Mouse (Mus musculus) heart, embryonic 14.5 days (tissue): ENCODE measurements around the gene Ankrd13c. TPM values are rescaled to one million over a fixed set of nuclear protein-coding genes. Genes with fewer than 3 reads are reported as not detected.

Source experiments
- ATAC-seq: fragments of 200-750 bp; cut with Nextera tagmentation; 2 replicates; pipeline ENCODE4 v1.8.0; 2017; ENCODE audit warnings: low read depth, moderate TSS enrichment; ENCODE audit not compliant: insufficient number of reproducible peaks, insufficient read depth, low FRiP score
- H3K27ac ChIP-seq, 2 experiments: fragments of 200-500 bp in 1 of 2; fragments of 300-500 bp in 1 of 2; sonication (generic) in 1 of 2; replicated peaks in 1 of 2; 2 replicates each; pipeline ENCODE4 v1.5.1; 2012 to 2014; ENCODE audit warnings: low read depth in 2 of 2, low read length in 2 of 2, control low read depth in 1 of 2, mild to moderate bottlenecking in 1 of 2, mixed read lengths in 1 of 2; ENCODE audit not compliant: control insufficient read depth in 1 of 2, insufficient read depth in 1 of 2
- H3K27me3 ChIP-seq: fragments of 300-500 bp; sonication (generic); 2 replicates; pipeline ENCODE4 v1.6.1; 2014; ENCODE audit warnings: mild to moderate bottlenecking, low read length, control low read depth; ENCODE audit not compliant: control insufficient read depth, insufficient read depth
- H3K36me3 ChIP-seq: fragments of 300-500 bp; sonication (generic); 2 replicates; pipeline ENCODE4 v1.6.1; 2014; ENCODE audit warnings: mild to moderate bottlenecking, control low read depth, low read length, mixed read lengths; ENCODE audit not compliant: control insufficient read depth, insufficient read depth
- H3K4me1 ChIP-seq, 2 experiments: fragments of 200-500 bp in 1 of 2; fragments of 300-500 bp in 1 of 2; sonication (generic) in 1 of 2; 2 replicates each; pipeline ENCODE4 v1.6.1; 2012 to 2014; ENCODE audit warnings: low read length in 2 of 2, control low read depth in 1 of 2, mixed read lengths in 1 of 2; ENCODE audit not compliant: control insufficient read depth in 2 of 2, insufficient read depth in 2 of 2
- H3K4me2 ChIP-seq: fragments of 300-500 bp; sonication (generic); 2 replicates; pipeline ENCODE4 v1.6.1; 2014; ENCODE audit warnings: mild to moderate bottlenecking, low read length
- H3K4me3 ChIP-seq, 2 experiments: fragments of 200-500 bp in 1 of 2; fragments of 300-500 bp in 1 of 2; sonication (generic) in 1 of 2; 2 replicates each; pipeline ENCODE4 v1.5.1; 2012 to 2014; ENCODE audit warnings: low read length in 2 of 2, mild to moderate bottlenecking in 2 of 2, control low read depth in 1 of 2, low read depth in 1 of 2, moderate library complexity in 1 of 2; ENCODE audit not compliant: control insufficient read depth in 1 of 2, insufficient read depth in 1 of 2
- H3K9ac ChIP-seq: fragments of 300-500 bp; sonication (generic); 2 replicates; pipeline ENCODE4 v1.6.1; 2014; ENCODE audit warnings: mild to moderate bottlenecking, low read length
- H3K9me3 ChIP-seq: fragments of 300-500 bp; sonication (generic); 2 replicates; pipeline ENCODE4 v1.6.1; 2016; ENCODE audit warnings: low read length, control low read depth; ENCODE audit not compliant: control insufficient read depth
- WGBS: fragments of 180-500 bp; shearing (Covaris S2); extraction: QIAGEN DNeasy Blood & Tissue Kit; methylation state at CpG from one replicate; pipeline ENCODE4 v1.1.7; 2014; 5-methylcytosine and 5-hydroxymethylcytosine counted together
- polyA plus RNA-seq: library from polyadenylated mRNA; unstranded; fragments of >200 nt; fragmentation: Nextera tagmentation; extraction: Ambion mirVana; gene quantifications from 2 replicates; pipeline ENCODE4 v1.2.1, GENCODE M21; 2014

Gene Ankrd13c
- polyA plus RNA-seq, 1 experiment from 2014 or later: 29.0 TPM

DNA sequence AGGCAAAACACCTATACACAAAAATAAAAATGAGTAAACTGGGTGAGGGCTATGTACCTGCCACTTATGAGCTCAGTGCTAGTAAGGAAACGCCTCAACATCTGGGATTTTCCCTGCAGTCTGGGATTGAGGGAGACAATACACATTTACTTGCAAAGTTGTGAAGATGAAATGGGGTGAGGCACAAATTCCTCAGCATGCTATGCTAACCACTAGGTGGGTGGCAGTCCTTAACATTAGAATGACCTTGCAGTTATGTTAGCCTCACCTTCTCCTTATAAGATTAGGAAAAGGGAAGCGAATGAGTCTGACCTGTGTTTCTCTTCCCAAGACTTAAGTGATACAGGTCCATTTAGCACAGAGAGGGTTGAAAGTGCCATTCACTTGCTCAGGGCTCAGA is 25.7 kb upstream of the Ankrd13c start:
- ATAC-seq: no peak
- no peaks in the 10 kb centered on the region for H3K27me3 ChIP-seq
- WGBS: 77% methylated on average over 2 of the region's 2 CpGs

DNA sequence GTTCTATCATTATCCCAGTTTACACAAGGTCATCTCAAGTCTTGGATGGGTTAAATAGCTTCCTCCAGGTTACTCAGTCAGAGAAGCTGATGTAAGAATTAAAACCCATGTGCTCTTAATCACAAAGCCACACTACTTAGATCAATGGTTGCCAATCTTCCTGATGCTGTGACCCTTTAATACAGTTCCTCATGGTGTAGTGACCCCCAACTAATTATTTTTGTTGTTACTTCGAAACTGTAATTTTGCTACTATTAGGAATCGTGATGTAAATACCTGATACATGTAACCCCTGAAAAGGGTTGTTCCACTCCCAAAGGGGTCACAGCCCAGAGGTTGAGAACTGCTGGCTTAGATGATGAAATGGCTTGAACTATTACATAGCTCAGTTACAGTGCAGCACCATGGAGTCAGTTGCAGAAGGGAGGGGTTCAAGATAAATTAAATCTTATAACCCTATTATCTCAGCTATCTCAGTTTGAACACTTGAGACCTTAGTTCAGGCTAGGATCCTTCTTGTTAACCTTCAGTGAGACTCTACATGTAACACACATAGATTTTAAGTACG is 23.7 kb upstream of the Ankrd13c start:
- 86% methylated on average over 3 of the region's 3 CpGs for WGBS
- peaks cover 3 to 4% of the 10 kb centered on the region in 2 experiments; a peak in 3 of 4 replicates for H3K4me1 ChIP-seq
- no peak overlapping the region for H3K27ac ChIP-seq
- no peaks in the 10 kb centered on the region for H3K36me3 ChIP-seq
- H3K9me3 ChIP-seq: no peaks in the 10 kb centered on the region
- H3K4me3 ChIP-seq: no peak overlapping the region
- H3K27me3 ChIP-seq: no peaks in the 10 kb centered on the region
- no peak for ATAC-seq
- H3K9ac ChIP-seq: no peak overlapping the region
- no peak overlapping the region for H3K4me2 ChIP-seq

More for the DNA sequence above, 25.7 kb upstream of the Ankrd13c start:
- H3K9me3 ChIP-seq: no peaks in the 10 kb centered on the region
- no peaks in the 10 kb centered on the region for H3K36me3 ChIP-seq
- H3K4me2 ChIP-seq: no peak overlapping the region
- no peak overlapping the region for H3K27ac ChIP-seq
- H3K9ac ChIP-seq: no peak overlapping the region
- no peak overlapping the region for H3K4me3 ChIP-seq
- H3K4me1 ChIP-seq: peaks cover 3 to 4% of the 10 kb centered on the region in 2 experiments; a peak in 3 of 4 replicates

DNA sequence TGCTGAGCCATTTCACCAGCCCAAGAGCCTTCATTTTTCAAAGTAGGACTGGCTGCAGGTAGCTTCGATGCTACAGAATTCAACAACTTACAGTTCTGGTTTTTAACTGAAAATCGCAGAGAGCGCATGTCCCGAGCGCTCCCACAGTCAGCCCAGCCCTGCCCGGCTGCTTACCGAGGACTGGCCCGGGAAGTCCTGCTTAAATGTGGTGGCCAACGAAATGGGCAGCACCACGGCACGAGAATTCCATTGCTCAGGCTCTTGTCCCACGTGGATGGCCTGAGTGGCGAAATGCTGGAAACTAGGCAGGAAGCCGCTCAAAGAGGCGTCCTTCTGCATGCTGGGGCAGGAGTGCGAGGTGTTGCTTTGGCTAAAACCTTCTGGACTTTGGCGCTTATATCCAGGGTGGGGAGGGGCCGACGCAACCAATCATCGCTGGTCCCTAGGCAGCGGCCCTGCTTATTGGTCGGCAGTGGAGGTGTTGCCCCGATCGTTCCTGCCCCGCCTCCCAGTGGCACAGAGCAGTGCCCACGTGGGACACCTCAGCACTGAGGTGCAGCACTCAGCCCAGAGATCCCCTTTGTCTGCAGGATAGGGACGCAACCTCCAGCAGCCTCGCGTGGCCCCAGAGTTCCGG is 22.2 kb upstream of the Ankrd13c start, which contains the start of gene Cth:
TSS of gene Cth (minus strand) at position 386 of the 637 bp plus-strand sequence.
- Histone ChIP-seq H3K36me3 (no peaks in the 10 kb centered on the region), H3K4me3 (peak within 1 kb of the TSS; percentile 54 to 59), H3K4me1 (peaks cover 3 to 4% of the 10 kb centered on the region in 2 experiments; a peak in 3 of 4 replicates), H3K27me3 (no peaks in the 10 kb centered on the region), H3K9ac (peak within 1 kb of the TSS; percentile 70), H3K27ac (no peak within 1 kb of the TSS), H3K4me2 (peak within 1 kb of the TSS; percentile 97), H3K9me3 (no peaks in the 10 kb centered on the region)
- peak; percentile 97 for ATAC-seq
- under 1% methylated on average over 30 of the region's 30 CpGs for WGBS

DNA sequence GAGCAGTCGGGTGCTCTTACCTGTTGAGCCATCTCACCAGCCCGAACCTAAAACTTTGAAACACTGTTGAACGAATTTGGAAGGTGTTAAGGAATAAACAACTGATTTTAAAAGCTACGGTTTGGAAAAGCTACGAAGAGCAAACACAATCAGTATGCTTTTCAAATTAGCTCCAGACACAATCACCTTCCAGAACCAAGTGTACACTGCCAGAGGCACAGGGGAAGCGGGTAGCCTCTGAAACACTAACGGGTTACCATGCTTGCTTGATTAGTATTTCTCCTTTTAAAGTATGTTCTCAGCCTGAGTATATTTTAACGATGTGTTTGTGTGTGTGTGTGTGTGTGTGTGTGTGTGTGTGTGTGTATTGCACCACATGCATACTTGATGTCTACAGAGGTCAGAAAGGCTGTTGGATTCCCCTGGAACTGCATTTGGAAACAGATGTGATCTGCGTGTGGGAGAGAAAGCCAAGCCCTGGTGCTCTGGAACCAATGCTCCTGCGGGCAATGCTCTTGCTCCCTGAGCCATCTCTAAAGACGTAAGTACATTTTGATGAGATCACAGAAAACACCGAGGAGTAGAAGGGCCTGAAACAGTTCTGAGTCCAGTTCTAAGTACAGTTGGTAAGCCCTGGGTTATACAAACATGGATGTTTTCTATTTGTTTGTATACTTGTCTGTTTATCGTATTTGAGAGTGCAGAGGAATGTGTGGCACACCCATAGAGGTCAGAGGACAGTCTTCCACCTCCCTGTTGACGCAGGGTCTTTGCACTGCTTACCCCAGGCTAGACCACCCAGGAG is 21.1 kb upstream of the Ankrd13c start:
- Histone ChIP-seq H3K9ac (no peak overlapping the region), H3K9me3 (no peaks in the 10 kb centered on the region), H3K27ac (no peak overlapping the region), H3K4me1 (peaks cover 3 to 4% of the 10 kb centered on the region in 2 experiments; a peak in 3 of 4 replicates), H3K36me3 (no peaks in the 10 kb centered on the region), H3K27me3 (no peaks in the 10 kb centered on the region), H3K4me3 (no peak overlapping the region), H3K4me2 (no peak overlapping the region)
- WGBS: 86% methylated on average over 14 of the region's 14 CpGs
- no peak for ATAC-seq

DNA sequence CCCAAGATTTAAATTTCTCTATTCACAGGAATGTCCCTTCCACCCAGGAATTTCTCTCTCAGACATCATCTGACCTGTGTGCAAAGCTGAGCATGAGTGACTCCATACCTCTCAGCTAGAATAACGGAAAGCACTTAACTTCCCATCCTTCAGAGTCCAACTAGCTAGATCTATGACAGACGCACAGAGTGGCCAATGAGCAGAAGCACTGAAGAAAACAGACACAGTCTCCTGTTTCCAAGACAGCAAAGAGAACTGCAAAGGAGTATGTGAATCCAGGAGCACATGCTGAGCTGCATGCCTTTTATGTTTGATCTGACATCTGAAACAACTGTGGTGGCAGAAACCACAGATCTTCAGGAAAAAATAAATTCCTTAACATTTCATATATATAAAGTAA is 20.3 kb upstream of the Ankrd13c start:
- H3K27me3 ChIP-seq: no peaks in the 10 kb centered on the region

DNA sequence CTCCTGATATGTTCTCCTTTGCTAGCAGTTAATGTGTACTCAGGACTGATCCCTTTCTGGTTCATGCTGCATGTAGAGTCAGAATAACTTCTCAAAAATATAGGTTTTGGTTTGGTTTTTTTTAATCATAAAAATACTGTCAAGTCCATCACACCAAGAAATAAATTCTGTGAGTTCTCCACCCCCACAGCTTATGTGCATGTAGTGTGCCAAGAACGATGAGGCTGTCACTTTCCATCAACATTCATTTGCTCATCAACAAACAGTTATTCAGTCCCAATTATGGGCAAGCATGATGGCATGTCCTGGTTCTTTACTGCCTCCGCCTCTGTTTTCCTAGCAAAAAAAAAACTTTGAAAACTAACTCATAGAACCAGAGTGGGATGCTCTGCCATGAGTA is 18.3 kb upstream of the Ankrd13c start:
- whole genome bisulfite sequencing: 75% methylated on average over 2 of the region's 2 CpGs
- H3K9me3 ChIP-seq: no peaks in the 10 kb centered on the region
- peaks cover 3 to 4% of the 10 kb centered on the region in 2 experiments; a peak in 3 of 4 replicates for H3K4me1 ChIP-seq
- no peak overlapping the region for H3K9ac ChIP-seq
- H3K36me3 ChIP-seq: no peaks in the 10 kb centered on the region
- no peak overlapping the region for H3K27ac ChIP-seq
- ATAC-seq: no peak
- no peak overlapping the region for H3K4me3 ChIP-seq
- no peak overlapping the region for H3K4me2 ChIP-seq
- no peaks in the 10 kb centered on the region for H3K27me3 ChIP-seq

More for the DNA sequence above, 20.3 kb upstream of the Ankrd13c start:
- H3K4me3 ChIP-seq: no peak overlapping the region
- no peaks in the 10 kb centered on the region for H3K36me3 ChIP-seq
- 52% methylated on average over 2 of the region's 2 CpGs for WGBS
- H3K9ac ChIP-seq: no peak overlapping the region
- no peak overlapping the region for H3K4me2 ChIP-seq
- no peak overlapping the region for H3K27ac ChIP-seq
- H3K4me1 ChIP-seq: peaks cover 3 to 4% of the 10 kb centered on the region in 2 experiments; a peak in 3 of 4 replicates
- ATAC-seq: no peak
- H3K9me3 ChIP-seq: no peaks in the 10 kb centered on the region

DNA sequence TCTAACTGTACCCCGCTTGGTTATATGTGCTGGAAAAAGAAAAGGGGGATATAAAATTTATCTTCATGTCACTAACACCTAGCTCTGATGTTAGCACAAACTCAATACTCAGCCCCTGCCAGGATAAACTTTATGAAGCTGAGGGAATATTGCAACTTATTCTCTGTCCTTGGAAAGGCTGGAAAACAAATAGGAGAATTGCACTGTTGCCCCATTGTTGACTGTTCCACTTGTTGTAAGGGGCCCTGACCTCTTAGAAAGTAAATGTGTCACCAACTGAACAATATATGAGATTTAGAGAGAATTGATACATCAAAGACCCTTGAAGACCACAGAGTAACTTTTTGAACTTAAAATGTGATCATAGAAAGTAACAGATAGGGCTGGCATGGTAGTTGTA is 17.6 kb upstream of the Ankrd13c start:
- Histone ChIP-seq H3K4me2 (no peak overlapping the region), H3K36me3 (no peaks in the 10 kb centered on the region), H3K4me1 (peaks cover 1 to 2% of the 10 kb centered on the region in 2 experiments; a peak in 3 of 4 replicates), H3K9ac (no peak overlapping the region), H3K27ac (no peak overlapping the region), H3K27me3 (no peaks in the 10 kb centered on the region), H3K4me3 (no peak overlapping the region), H3K9me3 (no peaks in the 10 kb centered on the region)
- no peak for ATAC-seq
- WGBS: 72% methylated on average over 1 of the region's 1 CpGs
